Mouse (Mus musculus): ENCODE measurements at regions not wholly inside any gene's neighbourhood (a gene's known extent, or its start where the extent isn't known, plus 50 kb on each side); places are given as distances from the start of the nearest gene placed in this dataset.

GRCm38 (mm10) chr11:7944373-7944772 is 720.0 kb downstream of the Tns3 start:
- no peak for DNase-seq (ENCODE audit: low spot score)

DNA sequence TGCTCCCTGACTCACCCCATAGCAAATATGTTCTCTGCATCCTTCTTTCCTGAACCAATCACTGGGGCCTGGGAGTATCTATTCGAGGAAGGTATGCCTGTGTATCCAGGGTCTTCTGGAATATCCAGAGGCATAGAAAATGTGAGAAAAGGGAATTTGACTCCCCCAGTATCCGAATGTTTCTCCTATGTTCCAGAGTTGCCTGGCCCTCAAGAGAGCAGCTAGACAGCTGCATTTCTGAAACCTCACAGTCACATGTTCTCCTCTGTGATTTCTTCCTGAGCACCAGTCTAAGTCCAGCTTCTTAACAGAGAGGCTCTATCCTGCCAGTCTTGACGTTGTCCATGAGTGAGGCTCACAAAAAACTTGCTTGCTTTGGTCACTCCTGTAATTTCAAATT is 719.9 kb upstream of the Igfbp3 start:
- DNase-seq (ENCODE audit: low spot score), result no peak

- DNase-seq (ENCODE audit: low spot score), result no peak
Observed at GRCm38 (mm10) chr11:7932638-7933037, 718.9 kb upstream of the Igfbp3 start.

DNA sequence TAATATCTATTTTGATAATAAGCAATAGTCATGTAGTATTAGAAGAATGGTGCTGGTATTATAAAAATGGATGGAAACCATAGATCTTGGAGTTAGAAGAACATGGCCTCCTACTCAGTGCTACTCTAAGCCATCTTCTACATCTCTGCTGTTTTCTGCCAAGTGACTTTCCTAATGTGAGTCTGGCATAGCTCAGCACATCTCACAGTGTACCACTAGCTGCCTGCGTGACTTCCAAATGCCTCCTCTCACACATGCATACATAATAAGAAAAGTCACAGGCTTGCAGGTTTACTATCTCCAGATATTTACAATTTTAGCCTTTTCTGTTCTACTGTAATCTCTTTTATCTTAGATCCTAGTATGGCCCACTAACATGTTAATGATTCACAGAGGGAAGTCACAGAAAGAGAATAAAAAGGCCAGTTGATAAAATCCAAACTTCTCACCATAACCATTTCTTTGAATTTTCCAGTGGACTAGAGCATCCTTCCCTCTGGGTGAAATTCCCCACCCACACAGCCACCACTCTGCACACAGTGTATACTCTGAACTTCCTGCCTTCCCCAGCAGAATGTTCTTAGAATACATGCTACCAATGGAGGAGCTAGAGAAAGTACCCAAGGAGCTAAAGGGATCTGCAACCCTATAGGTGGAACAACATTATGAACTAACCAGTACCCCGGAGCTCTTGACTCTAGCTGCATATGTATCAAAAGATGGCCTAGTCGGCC is 717.5 kb upstream of the Igfbp3 start:
- no peak for DNase-seq (ENCODE audit: low spot score)

DNA sequence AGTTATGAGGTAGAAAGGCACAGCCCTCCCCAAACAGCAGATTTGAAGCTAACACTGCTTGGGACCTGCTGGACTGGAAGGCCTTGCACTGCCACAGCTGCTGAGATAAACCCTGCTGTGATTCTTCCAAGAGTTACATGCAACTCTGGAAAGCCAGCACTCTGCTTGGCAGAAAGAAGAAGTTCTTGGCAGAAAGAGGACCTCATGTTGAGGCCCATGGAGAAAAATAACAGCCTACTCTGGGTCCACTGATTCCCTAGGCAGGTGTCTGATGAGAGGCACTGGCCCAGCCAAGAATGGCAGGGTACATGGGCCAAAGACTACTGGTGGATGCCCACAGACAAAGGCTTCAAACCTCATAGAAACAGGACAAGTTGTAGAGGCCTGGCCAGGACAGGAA is 714.0 kb upstream of the Igfbp3 start:
- no peak for DNase-seq (ENCODE audit: low spot score)

DNA sequence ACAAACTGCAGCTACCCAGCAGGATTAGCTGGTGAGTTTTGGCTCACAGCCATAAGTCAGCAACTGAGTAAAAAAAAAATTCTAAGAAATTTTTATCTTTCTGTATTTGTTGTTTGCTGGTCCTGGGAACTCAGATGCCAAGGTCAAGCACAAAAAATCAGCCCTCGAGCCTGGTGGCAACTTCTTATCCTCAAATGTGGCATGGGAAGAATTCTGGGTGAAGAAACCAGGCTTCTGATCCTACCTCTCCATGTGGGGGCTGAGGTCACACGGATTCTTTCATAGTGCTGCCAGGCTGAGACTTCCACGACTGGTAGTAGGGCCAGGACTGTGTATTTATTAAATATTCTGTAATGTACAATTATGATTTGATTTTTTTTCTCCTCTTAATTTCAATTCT is 698.3 kb upstream of the Igfbp3 start:
- no peak for DNase-seq (ENCODE audit: low spot score)

DNA sequence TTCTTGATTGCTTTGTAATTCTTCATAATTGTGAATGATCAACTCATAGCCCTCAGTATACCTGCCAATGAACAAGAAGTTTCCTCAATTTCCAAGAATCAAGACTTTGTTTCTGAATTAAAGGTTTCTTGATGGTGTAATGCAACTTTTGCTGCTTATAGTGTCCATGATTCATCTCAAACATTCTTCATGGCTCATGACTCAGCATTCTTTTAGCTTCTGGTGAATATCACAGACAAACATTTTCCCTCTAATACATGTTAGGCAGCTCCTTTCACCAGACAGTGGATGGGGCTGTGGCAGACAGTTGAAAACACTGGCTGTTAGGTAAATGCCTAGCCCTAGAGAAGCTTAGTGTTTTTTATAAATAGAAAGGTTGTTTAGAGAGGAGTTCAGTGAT is 686.5 kb upstream of the Igfbp3 start:
- no peak for DNase-seq (ENCODE audit: low spot score)

GRCm38 (mm10) chr11:7898204-7898603 is 684.5 kb upstream of the Igfbp3 start:
- DNase-seq (ENCODE audit: low spot score), result no peak

- no peak for DNase-seq (ENCODE audit: low spot score)
Observed at GRCm38 (mm10) chr11:7880506-7880905, 666.8 kb upstream of the Igfbp3 start.

GRCm38 (mm10) chr11:7864116-7864515 is 650.4 kb upstream of the Igfbp3 start:
- DNase-seq (ENCODE audit: low spot score), result no peak

GRCm38 (mm10) chr11:7863711-7864110 is 650.0 kb upstream of the Igfbp3 start:
- no peak for DNase-seq (ENCODE audit: low spot score)

GRCm38 (mm10) chr11:7862547-7862946 is 648.8 kb upstream of the Igfbp3 start:
- DNase-seq (ENCODE audit: low spot score), result peak; percentile 3

DNA sequence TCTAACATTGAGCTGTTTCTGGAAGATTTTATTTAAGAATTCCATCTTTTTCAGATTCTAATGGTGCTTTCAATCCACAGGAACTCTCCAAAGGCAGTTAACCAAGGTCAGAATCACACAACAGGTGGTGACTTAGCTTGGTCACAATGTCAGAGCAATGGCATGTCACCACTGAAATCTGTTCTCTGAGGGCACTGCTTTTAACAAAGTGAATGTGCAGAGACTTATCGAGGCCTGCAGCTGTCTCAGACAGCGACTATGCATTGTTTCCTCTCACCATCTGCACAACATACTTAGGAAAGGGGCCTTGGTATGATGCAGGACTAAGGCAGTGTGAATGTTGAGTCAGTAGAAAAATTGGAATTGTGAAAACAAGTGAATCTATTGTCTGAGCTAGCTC is 638.9 kb upstream of the Igfbp3 start:
- no peak for DNase-seq (ENCODE audit: low spot score)

GRCm38 (mm10) chr11:7838311-7839237 is 624.9 kb upstream of the Igfbp3 start:
- no peak for DNase-seq (ENCODE audit: low spot score)

GRCm38 (mm10) chr11:7837486-7837885 is 623.8 kb upstream of the Igfbp3 start:
- DNase-seq (ENCODE audit: low spot score), result no peak

DNA sequence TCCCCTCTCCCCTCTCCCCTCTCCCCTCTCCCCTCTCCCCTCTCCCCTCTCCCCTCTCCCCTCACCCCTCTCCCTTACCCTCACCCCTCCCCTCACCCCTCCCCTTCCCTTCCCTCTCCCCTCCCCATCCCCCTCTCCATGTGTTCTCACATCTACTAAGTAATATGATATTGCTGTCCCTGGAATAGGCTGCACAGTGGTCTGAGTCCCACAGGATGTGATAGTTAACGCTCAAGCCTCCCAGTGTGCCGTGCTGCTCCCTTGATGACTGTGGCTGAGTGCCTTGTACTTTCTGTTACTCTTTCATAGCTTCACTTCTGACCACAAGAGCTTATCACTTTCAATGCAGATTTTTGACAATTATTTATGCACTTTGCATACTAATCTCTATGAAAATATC is 620.4 kb upstream of the Igfbp3 start:
- peak; percentile 47 for DNase-seq (ENCODE audit: low spot score)

DNA sequence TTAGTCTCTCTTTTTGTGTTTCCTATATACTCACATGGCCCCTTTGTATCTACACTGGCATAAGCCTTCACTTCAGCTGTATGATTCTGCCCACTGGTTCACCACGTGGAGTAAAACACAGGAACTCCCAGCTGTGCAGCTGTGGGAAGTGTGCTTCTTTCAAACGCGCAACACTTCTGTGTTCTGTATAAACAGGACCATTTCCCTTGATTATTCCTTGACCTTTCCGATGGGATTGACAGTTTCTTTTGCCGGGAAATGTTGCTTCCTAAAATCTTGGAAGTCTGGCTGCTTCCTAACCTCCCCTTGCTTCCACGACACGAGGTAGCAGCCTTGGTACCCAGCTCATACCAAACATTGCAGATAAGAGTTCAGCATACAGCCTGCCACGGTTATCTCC is 618.7 kb upstream of the Igfbp3 start:
- no peak for DNase-seq (ENCODE audit: low spot score)

DNA sequence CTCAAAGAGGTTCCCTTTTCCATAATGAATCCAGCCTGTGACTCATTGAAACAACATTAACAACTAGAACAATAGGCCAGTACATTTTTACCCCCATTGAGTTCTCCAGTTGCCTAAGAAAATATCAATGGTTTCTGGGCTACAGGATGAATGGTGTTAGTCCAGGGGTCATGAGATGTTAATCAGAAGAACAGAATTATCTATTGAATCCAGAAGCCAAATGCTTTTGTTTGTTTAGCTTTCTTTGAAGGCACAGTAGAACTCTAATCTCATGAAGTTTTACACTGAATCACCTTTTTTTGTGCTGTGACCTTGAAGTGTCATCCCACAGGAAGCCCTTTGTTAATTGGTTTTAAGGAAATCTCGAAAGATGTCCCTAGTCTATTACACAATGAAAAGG is 616.0 kb upstream of the Igfbp3 start:
- DNase-seq (ENCODE audit: low spot score), result no peak

GRCm38 (mm10) chr11:7828001-7828400 is 614.3 kb upstream of the Igfbp3 start:
- no peak for DNase-seq (ENCODE audit: low spot score)

DNA sequence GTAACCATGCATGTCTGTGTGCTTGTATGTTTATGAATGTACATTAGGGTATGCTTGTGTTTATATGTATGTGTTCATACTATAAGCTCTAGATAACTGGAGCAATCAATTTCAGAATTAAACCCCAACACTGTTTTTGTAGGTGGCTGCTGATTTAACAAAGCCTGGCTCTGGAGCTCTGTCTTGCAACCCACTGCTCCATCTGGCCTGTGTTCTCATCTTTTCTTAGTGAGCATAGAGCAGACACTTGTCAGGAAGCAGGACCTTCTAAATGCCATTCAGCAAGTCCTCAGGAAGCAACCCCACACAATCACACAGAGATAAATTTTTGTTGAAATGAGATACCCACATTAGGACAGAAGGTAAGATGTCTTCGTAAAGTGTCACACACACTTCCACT is 613.7 kb upstream of the Igfbp3 start:
- DNase-seq (ENCODE audit: low spot score), result no peak

DNA sequence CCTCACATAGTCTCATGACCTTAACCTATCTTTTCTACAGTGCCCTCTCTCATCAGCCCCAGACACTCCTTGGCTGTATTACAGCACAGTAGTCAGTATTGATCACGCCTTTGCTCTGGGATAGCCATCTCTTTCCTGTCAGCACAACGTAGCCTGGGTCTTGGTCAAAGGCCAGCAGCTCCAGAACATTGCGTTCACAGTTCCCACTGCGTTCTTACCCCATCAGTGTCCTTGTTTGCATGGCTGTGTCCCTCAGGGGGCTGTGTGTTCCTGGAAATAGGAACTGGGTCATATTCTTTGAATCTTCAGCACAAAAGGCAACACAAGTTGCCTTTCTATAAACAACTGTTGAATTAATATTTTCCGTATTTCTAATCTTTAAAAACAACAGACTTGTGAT is 602.0 kb upstream of the Igfbp3 start:
- no peak for DNase-seq (ENCODE audit: low spot score)

GRCm38 (mm10) chr11:7814556-7814955 is 600.8 kb upstream of the Igfbp3 start:
- DNase-seq (ENCODE audit: low spot score), result no peak

DNA sequence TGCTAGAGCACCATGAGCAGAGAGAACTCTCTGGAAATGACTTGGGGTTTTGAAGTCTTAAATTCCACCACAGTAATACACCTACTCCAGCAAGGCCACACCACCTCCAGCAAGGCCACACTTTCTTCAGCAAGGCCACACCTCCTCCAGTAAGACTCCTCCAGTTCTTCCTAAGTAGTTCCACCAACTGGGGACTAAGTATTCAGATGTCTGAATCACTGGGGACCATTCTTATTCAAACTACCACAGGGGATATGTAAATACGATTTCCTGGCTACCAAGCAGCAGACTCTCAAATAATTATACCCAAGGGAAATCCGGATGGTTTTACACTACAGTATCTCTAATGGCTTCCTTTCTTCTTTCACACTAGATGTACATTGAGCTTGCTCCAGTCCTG is 598.7 kb upstream of the Igfbp3 start:
- DNase-seq (ENCODE audit: low spot score), result no peak

Data from embryo, embryonic 10.5 days (tissue).